Mouse (Mus musculus) intestine, embryonic 14.5 days (tissue): ENCODE measurements around the gene Usp12. TPM values are rescaled to one million over a fixed set of nuclear protein-coding genes. Genes with fewer than 3 reads are reported as not detected.

Source experiments
- ATAC-seq: fragments of 200-750 bp; cut with Nextera tagmentation; replicated peaks from 2 replicates; pipeline ENCODE4 v1.8.0; 2017; ENCODE audit warnings: low read depth, moderate number of reproducible peaks, moderate TSS enrichment, moderate library complexity; ENCODE audit not compliant: low FRiP score, low TSS enrichment
- DNase-seq: peaks from one replicate; pipeline ENCODE4 v3.0.0-alpha.2; 2018; ENCODE audit warnings: low spot score
- H3K27ac ChIP-seq: fragments of 300-500 bp; sonication (generic); 2 replicates; pipeline ENCODE4 v1.5.1; 2014; ENCODE audit warnings: low read depth, mild to moderate bottlenecking, control low read depth
- H3K27me3 ChIP-seq: fragments of 300-500 bp; sonication (generic); replicated peaks from 2 replicates; pipeline ENCODE4 v1.6.1; 2014; ENCODE audit warnings: low read length, control low read depth; ENCODE audit not compliant: control insufficient read depth, insufficient read depth
- H3K36me3 ChIP-seq: fragments of 300-500 bp; sonication (generic); 2 replicates; pipeline ENCODE4 v1.6.1; 2014; ENCODE audit warnings: low read length, control low read depth; ENCODE audit not compliant: control insufficient read depth, insufficient read depth
- H3K4me1 ChIP-seq: fragments of 300-500 bp; sonication (generic); replicated peaks from 2 replicates; pipeline ENCODE4 v1.6.1; 2014; ENCODE audit warnings: low read length, control low read depth, mixed read lengths; ENCODE audit not compliant: control insufficient read depth, insufficient read depth
- H3K4me2 ChIP-seq: fragments of 300-500 bp; sonication (generic); 2 replicates; pipeline ENCODE4 v1.6.1; 2014; ENCODE audit warnings: low read length
- H3K4me3 ChIP-seq: fragments of 300-500 bp; sonication (generic); 2 replicates; pipeline ENCODE4 v1.5.1; 2014; ENCODE audit warnings: low read depth, low read length, control low read depth, mixed read lengths
- H3K9ac ChIP-seq: fragments of 300-500 bp; sonication (generic); 2 replicates; pipeline ENCODE4 v1.6.1; 2014; ENCODE audit warnings: mild to moderate bottlenecking, low read length
- H3K9me3 ChIP-seq: fragments of 300-500 bp; sonication (generic); 2 replicates; pipeline ENCODE4 v1.6.1; 2016; ENCODE audit warnings: low read length, control low read depth; ENCODE audit not compliant: control insufficient read depth
- WGBS: fragments of 180-500 bp; shearing (Covaris S2); extraction: QIAGEN DNeasy Blood & Tissue Kit; methylation state at CpG from one replicate; pipeline ENCODE4 v1.1.7; 2014; 5-methylcytosine and 5-hydroxymethylcytosine counted together
- polyA plus RNA-seq: library from polyadenylated mRNA; unstranded; fragments of >200 nt; fragmentation: Nextera tagmentation; extraction: Ambion mirVana; gene quantifications from 2 replicates; pipeline ENCODE4 v1.2.1, GENCODE M21; 2014

Gene Usp12
- polyA plus RNA-seq, 1 experiment from 2014 or later = 19.2 TPM

GRCm38 (mm10) chr5:146792140-146792791, 2.5 kb downstream of the Usp12 start:
- Histone ChIP-seq H3K36me3 (no peaks in the 10 kb centered on the region), H3K4me2 (peak overlapping the region; percentile 34), H3K9me3 (no peaks in the 10 kb centered on the region), H3K27ac (no peak overlapping the region), H3K27me3 (no peaks in the 10 kb centered on the region), H3K9ac (no peak overlapping the region), H3K4me1 (peaks cover 44% of the 10 kb centered on the region), H3K4me3 (no peak overlapping the region)
- ATAC-seq (no peak), DNase-seq (no peak)
- 56% methylated on average over 7 of the region's 7 CpGs for WGBS

- H3K9me3 ChIP-seq = no peaks in the 10 kb centered on the region
- H3K4me1 ChIP-seq = peaks cover 52% of the 10 kb centered on the region
- H3K4me2 ChIP-seq = no peak overlapping the region
- H3K4me3 ChIP-seq = no peak overlapping the region
- H3K9ac ChIP-seq = 0 out of 2 replicates have a peak overlapping the region, but pooled peaks have one; percentile 13
- ATAC-seq = no peak
- no peak overlapping the region for H3K27ac ChIP-seq
- WGBS = 73% methylated on average over 8 of the region's 8 CpGs
- H3K27me3 ChIP-seq = no peaks in the 10 kb centered on the region
- H3K36me3 ChIP-seq = no peaks in the 10 kb centered on the region
- no peak for DNase-seq
These were observed 3.9 kb downstream of the Usp12 start for GRCm38 (mm10) chr5:146790944-146791343.

- no peaks in the 10 kb centered on the region for H3K36me3 ChIP-seq
- no peaks in the 10 kb centered on the region for H3K27me3 ChIP-seq
- H3K4me3 ChIP-seq = no peak overlapping the region
- peaks cover 56% of the 10 kb centered on the region for H3K4me1 ChIP-seq
- H3K9ac ChIP-seq = no peak overlapping the region
- H3K27ac ChIP-seq = no peak overlapping the region
- WGBS = 66% methylated on average over 9 of the region's 9 CpGs
- no peak overlapping the region for H3K4me2 ChIP-seq
- DNase-seq = no peak
- H3K9me3 ChIP-seq = no peaks in the 10 kb centered on the region
- no peak for ATAC-seq
These were observed 5.4 kb downstream of the Usp12 start for GRCm38 (mm10) chr5:146789413-146789812.

GRCm38 (mm10) chr5:146786123-146786522, 8.7 kb downstream of the Usp12 start:
- Histone ChIP-seq H3K9me3 (no peaks in the 10 kb centered on the region), H3K4me2 (no peak overlapping the region), H3K27ac (no peak overlapping the region), H3K36me3 (no peaks in the 10 kb centered on the region; the same call in 1 of the 2 replicates), H3K9ac (no peak overlapping the region), H3K4me1 (peaks cover 39% of the 10 kb centered on the region), H3K4me3 (no peak overlapping the region), H3K27me3 (no peaks in the 10 kb centered on the region)
- 68% methylated on average over 8 of the region's 8 CpGs for WGBS
- DNase-seq (no peak), ATAC-seq (no peak)

- Histone ChIP-seq H3K9me3 (no peaks in the 10 kb centered on the region), H3K4me3 (no peak overlapping the region), H3K4me1 (peaks cover 29% of the 10 kb centered on the region), H3K9ac (no peak overlapping the region), H3K4me2 (no peak overlapping the region), H3K36me3 (no peaks in the 10 kb centered on the region; the same call in 1 of the 2 replicates), H3K27ac (no peak overlapping the region), H3K27me3 (no peaks in the 10 kb centered on the region)
- 87% methylated on average over 10 of the region's 10 CpGs for WGBS
- no peak for ATAC-seq
- no peak for DNase-seq
These were observed 10.9 kb downstream of the Usp12 start for GRCm38 (mm10) chr5:146783891-146784290.

GRCm38 (mm10) chr5:146783300-146783699, 11.5 kb downstream of the Usp12 start:
- Histone ChIP-seq H3K4me3 (no peak overlapping the region), H3K27me3 (no peaks in the 10 kb centered on the region), H3K4me2 (no peak overlapping the region), H3K9ac (no peak overlapping the region), H3K27ac (no peak overlapping the region), H3K4me1 (peaks cover 23% of the 10 kb centered on the region), H3K36me3 (no peaks in the 10 kb centered on the region; the same call in 1 of the 2 replicates), H3K9me3 (no peaks in the 10 kb centered on the region)
- 86% methylated on average over 10 of the region's 10 CpGs for WGBS
- ATAC-seq (no peak), DNase-seq (no peak)

GRCm38 (mm10) chr5:146781663-146782062, 13.1 kb downstream of the Usp12 start:
- Histone ChIP-seq H3K27me3 (no peaks in the 10 kb centered on the region), H3K9me3 (no peaks in the 10 kb centered on the region), H3K4me3 (no peak overlapping the region), H3K9ac (no peak overlapping the region), H3K27ac (no peak overlapping the region), H3K4me2 (no peak overlapping the region), H3K4me1 (peaks cover 21% of the 10 kb centered on the region), H3K36me3 (no peaks in the 10 kb centered on the region; the same call in 1 of the 2 replicates)
- ATAC-seq = no peak
- WGBS = 75% methylated on average over 9 of the region's 9 CpGs
- DNase-seq = no peak

GRCm38 (mm10) chr5:146779931-146780330, 14.9 kb downstream of the Usp12 start:
- Histone ChIP-seq H3K4me1 (peaks cover 13% of the 10 kb centered on the region), H3K9ac (no peak overlapping the region), H3K9me3 (no peaks in the 10 kb centered on the region), H3K36me3 (no peaks in the 10 kb centered on the region; the same call in 1 of the 2 replicates), H3K27me3 (no peaks in the 10 kb centered on the region), H3K27ac (no peak overlapping the region), H3K4me3 (no peak overlapping the region), H3K4me2 (no peak overlapping the region)
- ATAC-seq (peak; percentile 81), DNase-seq (no peak)
- WGBS = 66% methylated on average over 5 of the region's 5 CpGs

- ATAC-seq (no peak), DNase-seq (no peak)
- Histone ChIP-seq H3K27ac (no peak overlapping the region), H3K9me3 (no peaks in the 10 kb centered on the region), H3K4me1 (peaks cover 8% of the 10 kb centered on the region), H3K36me3 (no peaks in the 10 kb centered on the region), H3K4me3 (no peak overlapping the region), H3K9ac (no peak overlapping the region), H3K4me2 (no peak overlapping the region), H3K27me3 (no peaks in the 10 kb centered on the region)
- WGBS = 71% methylated on average over 13 of the region's 13 CpGs
These were observed 17.7 kb downstream of the Usp12 start for GRCm38 (mm10) chr5:146776988-146777639.
